Mouse (Mus musculus) lung, embryonic 16.5 days (tissue): ENCODE measurements around the gene Klhdc9. TPM values are rescaled to one million over a fixed set of nuclear protein-coding genes. Genes with fewer than 3 reads are reported as not detected.
"Not testable (repeated sequence)": the region's sequence is repeated elsewhere in the genome, so short reads cannot be mapped to it uniquely, and the experiment has no call there.

ENCODE experiments used
- ATAC-seq: fragments of 200-750 bp; cut with Nextera tagmentation; 2 replicates; pipeline ENCODE4 v1.8.0; 2017; ENCODE audit warnings: low read depth, mild to moderate bottlenecking, moderate library complexity
- H3K27ac ChIP-seq: fragments of 300-500 bp; sonication (generic); 2 replicates; pipeline ENCODE4 v1.5.1; 2014; ENCODE audit warnings: mild to moderate bottlenecking, control low read depth, low read length
- H3K27me3 ChIP-seq: fragments of 300-500 bp; sonication (generic); 2 replicates; pipeline ENCODE4 v1.6.1; 2014; ENCODE audit warnings: low read depth, low read length, mixed read lengths; ENCODE audit not compliant: control insufficient read depth, insufficient read depth
- H3K36me3 ChIP-seq: fragments of 300-500 bp; sonication (generic); 2 replicates; pipeline ENCODE4 v1.6.1; 2014; ENCODE audit warnings: low read length; ENCODE audit not compliant: control insufficient read depth, insufficient read depth
- H3K4me1 ChIP-seq: fragments of 300-500 bp; sonication (generic); replicated peaks from 2 replicates; pipeline ENCODE4 v1.6.1; 2014; ENCODE audit warnings: low read length, mixed read lengths; ENCODE audit not compliant: control insufficient read depth, insufficient read depth
- H3K4me2 ChIP-seq: fragments of 300-500 bp; sonication (generic); 2 replicates; pipeline ENCODE4 v1.6.1; 2014; ENCODE audit warnings: low read depth, low read length, control low read depth
- H3K4me3 ChIP-seq: fragments of 300-500 bp; sonication (generic); 2 replicates; pipeline ENCODE4 v1.5.1; 2014; ENCODE audit warnings: mild to moderate bottlenecking, low read length, control low read depth
- H3K9ac ChIP-seq: fragments of 300-500 bp; sonication (generic); 2 replicates; pipeline ENCODE4 v1.6.1; 2014; ENCODE audit warnings: low read length, control low read depth
- H3K9me3 ChIP-seq: fragments of 300-500 bp; sonication (generic); 2 replicates; pipeline ENCODE4 v1.6.1; 2016; ENCODE audit warnings: low read length; ENCODE audit not compliant: control insufficient read depth
- WGBS: fragments of 180-500 bp; shearing (Covaris S2); extraction: QIAGEN DNeasy Blood & Tissue Kit; methylation state at CpG from one replicate; pipeline ENCODE4 v1.1.7; 2014; 5-methylcytosine and 5-hydroxymethylcytosine counted together
- polyA plus RNA-seq: library from polyadenylated mRNA; unstranded; fragments of >200 nt; fragmentation: Nextera tagmentation; extraction: Ambion mirVana; gene quantifications from 2 replicates; pipeline ENCODE4 v1.2.1, GENCODE M21; 2015

Gene Klhdc9
- polyA plus RNA-seq, 1 experiment from 2014 or later = 3.8 TPM

- H3K9me3 ChIP-seq = no peaks in the 10 kb centered on the region
- H3K27ac ChIP-seq = peak overlapping the region; percentile 100
- peaks cover 23% of the 10 kb centered on the region for H3K4me1 ChIP-seq
- peak overlapping the region; percentile 99 for H3K9ac ChIP-seq
- no peaks in the 10 kb centered on the region for H3K27me3 ChIP-seq
- peak overlapping the region; percentile 70 for H3K4me2 ChIP-seq
- peak overlapping the region; percentile 91 for H3K4me3 ChIP-seq
- H3K36me3 ChIP-seq = no peaks in the 10 kb centered on the region; the same call in 1 of the 2 replicates
- WGBS = 15% methylated on average over 9 of the region's 9 CpGs
- no peak for ATAC-seq
Measured at GRCm38 (mm10) chr1:171328244-171328643, 32.4 kb downstream of the Klhdc9 start.

- H3K36me3 ChIP-seq, H3K9me3 ChIP-seq, H3K27me3 ChIP-seq, H3K9ac ChIP-seq, H3K4me3 ChIP-seq, ATAC-seq, H3K27ac ChIP-seq, H3K4me2 ChIP-seq: not testable (repeated sequence)
- WGBS = 74% methylated on average over 4 of the region's 4 CpGs
- H3K4me1 ChIP-seq = peaks cover 23% of the 10 kb centered on the region
Measured at GRCm38 (mm10) chr1:171326588-171326987, 34.0 kb downstream of the Klhdc9 start.

GRCm38 (mm10) chr1:171325571-171325970 is 35.0 kb downstream of the Klhdc9 start:
- Histone ChIP-seq H3K4me3 (no peak overlapping the region), H3K4me2 (no peak overlapping the region), H3K4me1 (peaks cover 13% of the 10 kb centered on the region), H3K27ac (no peak overlapping the region), H3K9ac (no peak overlapping the region), H3K36me3 (no peaks in the 10 kb centered on the region), H3K9me3 (no peaks in the 10 kb centered on the region), H3K27me3 (no peaks in the 10 kb centered on the region)
- WGBS = 79% methylated on average over 2 of the region's 2 CpGs
- no peak for ATAC-seq

GRCm38 (mm10) chr1:171322012-171322411 is 38.6 kb downstream of the Klhdc9 start:
- no peaks in the 10 kb centered on the region for H3K9me3 ChIP-seq
- H3K4me1 ChIP-seq = peaks cover 2% of the 10 kb centered on the region; the same call in 1 of the 2 replicates
- no peaks in the 10 kb centered on the region for H3K27me3 ChIP-seq
- H3K27ac ChIP-seq = no peak overlapping the region
- ATAC-seq = no peak
- H3K4me3 ChIP-seq = no peak overlapping the region
- WGBS = 90% methylated on average over 1 of the region's 1 CpGs
- H3K9ac ChIP-seq = no peak overlapping the region
- H3K36me3 ChIP-seq = no peaks in the 10 kb centered on the region
- no peak overlapping the region for H3K4me2 ChIP-seq

- Histone ChIP-seq H3K36me3 (no peaks in the 10 kb centered on the region), H3K27ac (no peak overlapping the region), H3K4me1 (0 out of 2 replicates have a peak, but pooled peaks cover 2% of the 10 kb centered on the region), H3K9ac (no peak overlapping the region), H3K4me2 (no peak overlapping the region), H3K4me3 (no peak overlapping the region), H3K27me3 (no peaks in the 10 kb centered on the region), H3K9me3 (no peaks in the 10 kb centered on the region)
- ATAC-seq = no peak
Measured at GRCm38 (mm10) chr1:171321415-171321814, 39.2 kb downstream of the Klhdc9 start.

- H3K4me1 ChIP-seq = no peaks in the 10 kb centered on the region
- no peaks in the 10 kb centered on the region for H3K27me3 ChIP-seq
- no peak for ATAC-seq
- H3K4me3 ChIP-seq = no peak overlapping the region
- no peak overlapping the region for H3K27ac ChIP-seq
- H3K9ac ChIP-seq = 0 out of 2 replicates have a peak overlapping the region, but pooled peaks have one; percentile 15
- no peaks in the 10 kb centered on the region for H3K36me3 ChIP-seq
- no peak overlapping the region; the same call in 1 of the 2 replicates for H3K4me2 ChIP-seq
- 21% methylated on average over 5 of the region's 5 CpGs for WGBS
- no peaks in the 10 kb centered on the region for H3K9me3 ChIP-seq
Measured at GRCm38 (mm10) chr1:171320151-171320550, 40.4 kb downstream of the Klhdc9 start.

GRCm38 (mm10) chr1:171319748-171320147 is 40.9 kb downstream of the Klhdc9 start:
- H3K9ac ChIP-seq = no peak overlapping the region

GRCm38 (mm10) chr1:171309321-171309720 is 51.3 kb downstream of the Klhdc9 start:
- Histone ChIP-seq H3K27ac (no peak overlapping the region), H3K4me1 (no peaks in the 10 kb centered on the region), H3K9me3 (no peaks in the 10 kb centered on the region), H3K36me3 (no peaks in the 10 kb centered on the region), H3K4me3 (no peak overlapping the region), H3K27me3 (no peaks in the 10 kb centered on the region), H3K4me2 (no peak overlapping the region), H3K9ac (no peak overlapping the region)
- WGBS = 66% methylated on average over 2 of the region's 2 CpGs
- no peak for ATAC-seq

More at GRCm38 (mm10) chr1:171319748-171320147, 40.9 kb downstream of the Klhdc9 start:
- ATAC-seq = no peak
- Histone ChIP-seq H3K4me2 (no peak overlapping the region; the same call in 1 of the 2 replicates), H3K4me1 (no peaks in the 10 kb centered on the region), H3K27me3 (no peaks in the 10 kb centered on the region), H3K36me3 (no peaks in the 10 kb centered on the region), H3K4me3 (no peak overlapping the region), H3K27ac (no peak overlapping the region), H3K9me3 (no peaks in the 10 kb centered on the region)
- WGBS = 23% methylated on average over 7 of the region's 7 CpGs
